Mouse (Mus musculus) embryonic facial prominence, embryonic 11.5 days (tissue): ENCODE data around the gene Gpr25. TPM values are rescaled to one million over a fixed set of nuclear protein-coding genes. Genes with fewer than 3 reads are reported as not detected.

Source experiments
- ATAC-seq: fragments of 200-750 bp; cut with Nextera tagmentation; replicated peaks from 2 replicates; pipeline ENCODE4 v1.8.0; 2017; ENCODE audit warnings: low read depth; ENCODE audit not compliant: insufficient number of reproducible peaks, low FRiP score, low TSS enrichment
- DNase-seq: peaks from one replicate; pipeline ENCODE4 v3.0.0-alpha.2; 2015; ENCODE audit warnings: low spot score
- H3K27ac ChIP-seq: fragments of 300-500 bp; sonication (generic); replicated peaks from 2 replicates; pipeline ENCODE4 v1.5.1; 2014; ENCODE audit warnings: mild to moderate bottlenecking, low read depth, low read length, control low read depth
- H3K27me3 ChIP-seq: fragments of 300-500 bp; sonication (generic); 2 replicates; pipeline ENCODE4 v1.6.1; 2014; ENCODE audit warnings: mild to moderate bottlenecking, low read length, moderate library complexity, mixed read lengths; ENCODE audit not compliant: control insufficient read depth, insufficient read depth
- H3K36me3 ChIP-seq: fragments of 300-500 bp; sonication (generic); replicated peaks from 2 replicates; pipeline ENCODE4 v1.6.1; 2014; ENCODE audit warnings: low read depth, mild to moderate bottlenecking, low read length, moderate library complexity, mixed read lengths; ENCODE audit not compliant: control insufficient read depth, insufficient read depth
- H3K4me1 ChIP-seq: fragments of 300-500 bp; sonication (generic); 2 replicates; pipeline ENCODE4 v1.6.1; 2014; ENCODE audit warnings: low read length, mixed read lengths; ENCODE audit not compliant: control insufficient read depth, insufficient read depth
- H3K4me2 ChIP-seq: fragments of 300-500 bp; sonication (generic); 2 replicates; pipeline ENCODE4 v1.6.1; 2014; ENCODE audit warnings: low read depth, mild to moderate bottlenecking, control low read depth, low read length, moderate library complexity
- H3K4me3 ChIP-seq: fragments of 300-500 bp; sonication (generic); 2 replicates; pipeline ENCODE4 v1.5.1; 2014; ENCODE audit warnings: low read depth, low read length, control low read depth
- H3K9ac ChIP-seq: fragments of 300-500 bp; sonication (generic); replicated peaks from 2 replicates; pipeline ENCODE4 v1.6.1; 2014; ENCODE audit warnings: mild to moderate bottlenecking, control low read depth, low read length
- H3K9me3 ChIP-seq: fragments of 300-500 bp; sonication (generic); replicated peaks from 2 replicates; pipeline ENCODE4 v1.6.1; 2016; ENCODE audit warnings: mild to moderate bottlenecking, low read length, inconsistent platforms, mixed read lengths; ENCODE audit not compliant: control insufficient read depth
- WGBS: fragments of 180-500 bp; shearing (Covaris S2); extraction: QIAGEN DNeasy Blood & Tissue Kit; methylation state at CpG from one replicate; pipeline ENCODE4 v1.1.7; 2014; 5-methylcytosine and 5-hydroxymethylcytosine counted together
- polyA plus RNA-seq: library from polyadenylated mRNA; unstranded; fragments of >200 nt; fragmentation: Nextera tagmentation; extraction: Ambion mirVana; gene quantifications from 2 replicates; pipeline ENCODE4 v1.2.1, GENCODE M21; 2014

Gpr25 gene
- polyA plus RNA-seq: not detected in 2 replicates

DNA sequence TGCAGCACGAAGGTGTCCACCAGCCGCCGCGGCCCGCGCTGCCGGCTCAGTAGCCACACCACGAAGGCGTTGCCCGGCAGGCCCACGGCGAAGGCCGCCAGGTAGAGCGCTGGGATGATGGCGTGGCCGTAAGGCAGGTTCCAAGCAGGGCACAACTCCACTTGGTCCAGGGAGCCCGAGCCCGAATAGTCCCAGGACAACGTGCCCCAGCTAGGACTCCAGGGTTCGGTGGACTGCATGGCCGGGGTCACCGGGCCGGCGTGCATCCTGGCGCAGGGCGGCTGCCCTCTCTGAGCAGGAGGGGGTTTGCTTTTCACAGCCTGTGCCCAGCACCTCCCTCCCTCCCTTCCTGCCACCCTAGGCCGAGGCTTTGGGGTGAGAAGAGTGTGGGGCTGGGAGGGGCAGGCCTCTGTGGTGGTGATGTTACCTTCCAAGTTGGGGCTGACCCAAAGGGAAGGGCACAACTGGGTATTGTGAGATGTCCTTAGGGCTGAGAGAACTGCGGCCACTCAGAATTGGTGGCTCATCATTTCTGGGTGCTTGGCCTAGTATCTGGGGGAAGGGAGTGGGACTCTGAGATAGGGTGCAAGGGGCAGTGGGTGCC, at the start of gene Gpr25:
Gene Gpr25 (minus strand): TSS at position 239 of the 604 bp plus-strand sequence.
- Histone ChIP-seq H3K9ac (peak within 1 kb of the TSS; percentile 49), H3K36me3 (no peaks in the 10 kb centered on the region), H3K4me2 (peak within 1 kb of the TSS; percentile 93), H3K27ac (no peak within 1 kb of the TSS), H3K27me3 (peaks cover 29% of the 10 kb centered on the region), H3K4me3 (peak within 1 kb of the TSS; percentile 47), H3K4me1 (no peaks in the 10 kb centered on the region), H3K9me3 (no peaks in the 10 kb centered on the region)
- DNase-seq (no peak), ATAC-seq (peak; percentile 24)
- 8% methylated on average over 28 of the region's 28 CpGs for WGBS

DNA sequence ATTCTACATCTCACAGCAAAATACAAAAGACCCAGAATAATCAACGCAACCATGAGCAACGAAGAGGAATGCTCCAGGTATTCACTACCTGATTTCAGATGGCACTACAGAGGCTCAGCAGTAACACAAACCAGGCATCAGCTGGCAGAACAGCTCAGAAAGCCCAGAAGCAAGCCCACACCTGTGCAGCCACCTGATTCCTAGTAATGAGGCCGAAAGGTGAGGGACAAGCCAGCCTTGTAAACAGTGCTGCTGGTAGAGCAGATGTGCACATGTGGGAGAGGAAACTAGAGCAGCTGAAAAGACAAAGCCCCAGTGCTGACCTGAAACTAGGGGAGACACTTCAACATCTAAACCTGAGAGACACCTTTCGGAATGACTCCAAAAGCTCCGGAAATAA, 48.5 kb upstream of the Gpr25 start:
- Histone ChIP-seq H3K4me1 (no peaks in the 10 kb centered on the region), H3K9ac (no peak overlapping the region), H3K27ac (no peak overlapping the region), H3K4me3 (no peak overlapping the region), H3K36me3 (no peaks in the 10 kb centered on the region; the same call in 1 of the 2 replicates), H3K4me2 (no peak overlapping the region), H3K9me3 (no peaks in the 10 kb centered on the region), H3K27me3 (no peaks in the 10 kb centered on the region)
- WGBS: 87% methylated on average over 5 of the region's 5 CpGs
- no peak for ATAC-seq
- DNase-seq: no peak

- Histone ChIP-seq H3K27me3 (no peaks in the 10 kb centered on the region), H3K9me3 (no peaks in the 10 kb centered on the region), H3K4me3 (no peak overlapping the region), H3K27ac (no peak overlapping the region), H3K36me3 (no peaks in the 10 kb centered on the region; the same call in 1 of the 2 replicates), H3K4me2 (no peak overlapping the region), H3K4me1 (no peaks in the 10 kb centered on the region), H3K9ac (no peak overlapping the region)
- ATAC-seq: no peak
- peak; percentile 36 for DNase-seq
- 82% methylated on average over 3 of the region's 3 CpGs for WGBS
Measured at GRCm38 (mm10) chr1:136306424-136306823, 45.8 kb upstream of the Gpr25 start.

- Histone ChIP-seq H3K9ac (no peak overlapping the region), H3K36me3 (peaks cover 2% of the 10 kb centered on the region; the same call in 1 of the 2 replicates), H3K9me3 (no peaks in the 10 kb centered on the region), H3K27ac (no peak overlapping the region), H3K4me3 (no peak overlapping the region), H3K4me1 (no peaks in the 10 kb centered on the region), H3K4me2 (no peak overlapping the region), H3K27me3 (no peaks in the 10 kb centered on the region)
- DNase-seq (no peak), ATAC-seq (no peak)
Measured at GRCm38 (mm10) chr1:136293961-136294360, 33.3 kb upstream of the Gpr25 start.

GRCm38 (mm10) chr1:136289803-136290202, 29.1 kb upstream of the Gpr25 start:
- no peak for ATAC-seq

DNA sequence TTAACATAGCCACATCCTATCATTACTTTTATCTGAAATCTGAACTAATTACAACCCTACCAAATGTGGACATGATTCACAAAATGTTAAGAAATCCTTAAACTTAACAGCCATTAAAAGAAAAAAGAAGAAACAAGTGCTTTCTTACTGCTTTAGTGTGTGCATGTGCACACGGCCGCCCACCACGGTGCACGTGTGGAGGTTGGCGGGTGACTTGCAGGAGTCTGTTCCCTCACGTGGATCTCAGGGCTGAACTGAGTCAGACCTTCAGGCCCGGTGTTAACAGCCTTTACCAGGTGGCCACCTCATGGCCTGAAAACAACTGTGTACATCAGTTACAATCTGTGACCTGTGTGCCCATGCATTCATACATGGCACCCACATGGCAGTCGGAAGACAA, 16.7 kb upstream of the Gpr25 start:
- H3K27ac ChIP-seq: no peak overlapping the region
- DNase-seq (no peak), ATAC-seq (no peak)
- no peaks in the 10 kb centered on the region for H3K27me3 ChIP-seq
- 91% methylated on average over 8 of the region's 8 CpGs for WGBS
- no peak overlapping the region for H3K4me3 ChIP-seq
- H3K36me3 ChIP-seq: peaks cover 4% of the 10 kb centered on the region
- no peak overlapping the region for H3K4me2 ChIP-seq
- no peak overlapping the region for H3K9ac ChIP-seq
- H3K9me3 ChIP-seq: no peaks in the 10 kb centered on the region
- no peaks in the 10 kb centered on the region for H3K4me1 ChIP-seq

More at GRCm38 (mm10) chr1:136289803-136290202, 29.1 kb upstream of the Gpr25 start:
- Histone ChIP-seq H3K9me3 (no peaks in the 10 kb centered on the region), H3K4me2 (no peak overlapping the region), H3K36me3 (peaks cover 2% of the 10 kb centered on the region; the same call in 1 of the 2 replicates), H3K27me3 (no peaks in the 10 kb centered on the region), H3K27ac (no peak overlapping the region), H3K9ac (no peak overlapping the region), H3K4me3 (no peak overlapping the region), H3K4me1 (no peaks in the 10 kb centered on the region)
- no peak for DNase-seq
- 79% methylated on average over 1 of the region's 1 CpGs for WGBS

DNA sequence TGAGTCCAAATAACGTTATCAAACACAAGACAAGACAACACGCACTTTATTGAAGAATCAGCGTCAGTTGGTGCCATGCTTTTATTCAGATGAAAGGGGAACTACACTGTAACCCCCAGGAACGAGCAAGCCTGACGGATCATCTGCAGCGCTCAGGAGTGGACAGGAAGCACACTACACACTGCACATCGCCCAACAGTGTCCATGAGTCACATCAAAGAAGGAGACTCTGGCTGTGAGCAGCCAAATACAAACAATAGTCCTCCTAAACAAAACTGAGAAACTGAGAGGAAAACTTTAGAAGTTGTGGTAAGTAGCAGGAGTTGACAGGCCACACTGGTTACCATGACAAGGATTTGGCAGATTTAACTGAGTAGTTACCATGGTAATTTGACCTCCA, 7.6 kb upstream of the Gpr25 start:
- Histone ChIP-seq H3K4me1 (no peaks in the 10 kb centered on the region), H3K27me3 (no peaks in the 10 kb centered on the region), H3K9ac (no peak overlapping the region), H3K36me3 (no peaks in the 10 kb centered on the region; the same call in 1 of the 2 replicates), H3K4me3 (no peak overlapping the region), H3K27ac (no peak overlapping the region), H3K9me3 (no peaks in the 10 kb centered on the region), H3K4me2 (no peak overlapping the region)
- DNase-seq (no peak), ATAC-seq (no peak)
- WGBS: 83% methylated on average over 7 of the region's 7 CpGs

DNA sequence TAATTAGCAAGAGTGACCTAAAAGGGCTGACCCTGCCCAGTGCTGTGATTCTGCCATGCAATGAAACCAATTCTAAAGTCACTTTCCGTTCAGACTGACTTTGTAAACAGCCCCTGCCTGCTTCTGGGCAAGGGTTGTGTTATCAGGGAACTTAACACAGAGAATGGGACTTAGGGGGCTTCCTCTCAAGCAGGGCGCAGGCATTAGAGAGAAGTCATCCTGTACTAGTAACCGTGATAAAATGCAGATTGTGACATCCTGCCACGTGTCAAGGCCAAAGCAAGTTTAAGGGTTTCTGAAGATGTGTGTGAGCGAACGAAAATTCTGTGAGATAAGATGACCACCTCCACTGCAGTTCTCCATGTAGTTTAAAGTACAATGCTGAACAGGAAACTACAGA, 5.5 kb upstream of the Gpr25 start:
- 74% methylated on average over 6 of the region's 6 CpGs for WGBS

More for the DNA sequence above, 5.5 kb upstream of the Gpr25 start:
- ATAC-seq (no peak), DNase-seq (no peak)
- no peak overlapping the region for H3K27ac ChIP-seq
- H3K9me3 ChIP-seq: no peaks in the 10 kb centered on the region
- H3K27me3 ChIP-seq: peaks cover 5% of the 10 kb centered on the region
- H3K36me3 ChIP-seq: no peaks in the 10 kb centered on the region; the same call in 1 of the 2 replicates
- no peaks in the 10 kb centered on the region for H3K4me1 ChIP-seq
- H3K4me2 ChIP-seq: no peak overlapping the region
- H3K4me3 ChIP-seq: no peak overlapping the region
- no peak overlapping the region for H3K9ac ChIP-seq
